Mouse (Mus musculus) urinary bladder, postnatal 25 days (tissue): ENCODE data around the gene Gdi1.

Source experiments
- DNase-seq: peaks from one replicate; pipeline ENCODE4 v3.0.0; 2022; ENCODE audit warnings: low spot score

Gdi1 gene

DNA sequence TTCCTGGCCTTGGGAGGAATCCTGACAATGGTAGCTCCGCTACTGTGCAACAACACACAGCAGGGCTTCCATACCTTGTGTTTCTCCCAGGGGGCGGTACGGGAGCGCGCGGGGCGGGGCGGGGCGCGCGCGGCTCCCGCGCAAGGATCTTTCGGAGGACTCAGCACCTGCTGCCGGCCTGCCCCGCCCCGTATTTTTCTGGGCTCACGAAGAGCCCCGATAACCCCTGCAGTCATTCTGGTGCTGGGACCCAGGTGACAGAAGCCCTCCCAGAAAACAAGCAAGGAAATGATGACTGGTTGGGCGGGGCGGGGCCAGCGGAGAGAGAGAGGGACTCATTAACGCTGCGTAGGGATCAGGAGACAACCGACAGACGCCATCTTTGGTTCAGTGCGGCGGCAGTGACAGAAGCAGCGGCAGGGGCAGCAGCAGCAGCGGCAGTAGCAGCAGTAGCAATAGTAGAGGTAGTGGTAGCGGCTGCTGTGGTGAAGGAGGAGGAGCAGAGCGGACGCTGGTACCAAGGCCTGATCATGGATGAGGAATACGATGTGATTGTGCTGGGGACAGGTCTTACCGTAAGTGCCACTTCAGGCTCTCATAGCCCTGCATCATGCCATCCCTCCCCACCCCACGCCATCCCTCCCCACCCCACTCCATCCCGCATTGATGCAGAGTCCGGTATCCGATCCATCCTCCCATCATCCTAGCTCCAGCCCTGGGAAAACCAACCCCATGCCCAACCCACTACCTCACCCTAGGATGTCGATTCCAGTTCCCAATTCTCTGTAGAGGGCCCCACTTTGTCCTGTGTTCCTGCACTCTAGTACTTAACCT lies at the start of gene Gdi1:
Gene Gdi1, plus strand, starts transcription at position 132 of the 834 bp plus-strand sequence.
- DNase-seq, result peak; percentile 63

DNA sequence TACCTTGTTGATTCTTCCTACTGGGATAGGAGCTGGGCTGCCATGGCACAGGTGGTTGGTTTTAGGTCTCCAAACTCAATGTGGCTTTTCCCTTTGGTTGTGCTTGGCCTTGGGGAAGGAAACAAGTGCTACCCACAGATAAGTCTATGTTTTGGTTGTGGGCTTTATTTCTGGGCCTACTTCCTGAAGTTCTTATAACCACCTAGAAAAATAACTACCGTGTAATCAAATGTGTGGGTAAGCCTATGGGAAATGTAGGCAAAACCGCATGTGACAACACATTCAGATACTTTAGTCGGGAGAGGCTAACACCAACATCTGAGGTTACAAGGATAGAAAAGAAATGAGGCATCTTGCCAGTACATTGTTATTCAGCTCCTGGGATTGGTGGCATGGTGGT lies 47.1 kb upstream of the Gdi1 start:
- no peak for DNase-seq

DNA sequence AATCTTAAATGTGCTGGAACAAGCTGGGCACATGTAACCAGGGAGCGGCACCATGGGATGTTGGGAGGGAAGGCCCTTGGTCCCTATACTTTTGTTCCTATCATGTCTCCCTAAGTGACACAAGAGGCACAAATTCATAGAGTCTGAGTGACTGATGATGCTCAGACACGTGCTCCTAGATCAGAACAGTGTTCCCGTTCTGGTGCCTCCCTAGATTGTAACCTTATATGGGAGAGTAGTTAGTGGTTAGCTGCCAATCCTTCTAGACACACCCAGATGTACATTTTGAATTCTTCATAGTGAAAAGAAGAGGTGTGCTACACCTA lies 35.1 kb upstream of the Gdi1 start:
- no peak for DNase-seq

DNA sequence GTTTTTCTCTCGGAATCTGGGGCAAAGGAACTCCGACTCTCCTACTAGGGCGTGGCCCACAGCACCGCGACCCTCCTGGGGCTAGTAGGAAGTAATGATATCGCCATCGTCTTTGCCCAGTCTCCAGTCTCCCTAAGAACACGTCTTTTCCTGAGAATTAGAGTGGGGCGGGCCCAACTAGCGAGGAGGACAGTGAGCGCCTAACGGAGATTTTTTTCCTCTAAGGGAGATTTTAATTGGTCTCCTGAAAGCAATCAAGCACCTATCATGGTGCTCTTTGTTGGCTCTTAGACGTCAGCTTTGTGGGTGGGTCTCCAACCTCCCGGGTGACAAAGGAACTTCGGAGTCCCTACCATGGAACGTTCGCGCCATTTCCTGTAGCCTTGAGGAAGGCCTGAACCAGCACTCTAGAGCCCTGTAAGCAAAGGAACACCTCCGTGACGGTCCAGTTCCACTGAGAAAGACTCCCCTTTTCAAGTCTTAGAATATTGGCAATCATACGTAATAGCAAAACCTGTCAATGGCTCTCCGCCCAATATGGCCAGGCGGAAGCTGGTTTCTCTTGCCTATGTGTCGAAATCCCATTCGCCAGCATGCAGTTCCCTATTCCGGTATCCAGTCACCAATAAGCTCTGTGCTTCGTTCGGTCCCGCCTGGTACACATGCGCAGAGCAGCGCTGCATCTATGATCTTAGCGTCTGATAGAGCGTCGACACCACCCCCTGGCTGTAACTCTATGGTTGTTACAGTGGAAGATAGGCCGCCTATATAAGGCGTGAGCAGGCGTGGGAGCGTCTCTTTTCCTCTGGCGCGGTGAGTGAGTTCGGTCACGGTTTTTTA lies 34.5 kb upstream of the Gdi1 start, which contains the start of gene Rpl10:
Gene Rpl10, plus strand, starts transcription at position 751 of the 840 bp plus-strand sequence.
- DNase-seq, result peak; percentile 71

DNA sequence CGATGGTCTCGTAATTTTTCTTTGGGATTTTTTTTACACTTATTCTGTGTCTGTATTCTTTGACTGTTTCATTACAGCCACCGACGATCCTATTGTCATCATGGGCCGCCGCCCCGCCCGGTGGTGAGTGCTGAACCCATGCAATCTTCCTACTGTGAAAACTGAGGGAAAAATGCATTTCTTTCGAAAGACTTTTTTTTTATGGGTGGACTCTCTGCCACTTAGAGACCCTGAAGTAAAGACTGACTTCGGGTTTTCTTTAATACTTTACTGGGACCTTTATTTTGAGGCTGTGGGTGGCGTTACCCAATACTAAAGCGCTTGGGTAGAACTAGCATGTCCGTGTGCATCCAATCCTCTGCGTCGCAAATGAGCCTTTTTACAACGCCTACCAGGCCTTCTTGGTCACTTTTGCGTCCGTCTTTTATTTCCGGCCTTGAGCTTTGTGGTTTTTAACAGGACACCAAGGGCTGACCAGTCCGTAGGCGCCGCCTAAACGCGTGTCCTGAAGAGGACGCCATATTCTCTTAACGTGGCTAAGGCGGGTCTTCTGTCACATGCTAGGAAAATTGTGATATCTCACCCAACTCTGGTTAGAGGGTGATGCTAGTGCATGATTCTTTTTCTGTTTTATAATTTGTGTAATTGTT lies 33.8 kb upstream of the Gdi1 start:
- peak; percentile 22 for DNase-seq

DNA sequence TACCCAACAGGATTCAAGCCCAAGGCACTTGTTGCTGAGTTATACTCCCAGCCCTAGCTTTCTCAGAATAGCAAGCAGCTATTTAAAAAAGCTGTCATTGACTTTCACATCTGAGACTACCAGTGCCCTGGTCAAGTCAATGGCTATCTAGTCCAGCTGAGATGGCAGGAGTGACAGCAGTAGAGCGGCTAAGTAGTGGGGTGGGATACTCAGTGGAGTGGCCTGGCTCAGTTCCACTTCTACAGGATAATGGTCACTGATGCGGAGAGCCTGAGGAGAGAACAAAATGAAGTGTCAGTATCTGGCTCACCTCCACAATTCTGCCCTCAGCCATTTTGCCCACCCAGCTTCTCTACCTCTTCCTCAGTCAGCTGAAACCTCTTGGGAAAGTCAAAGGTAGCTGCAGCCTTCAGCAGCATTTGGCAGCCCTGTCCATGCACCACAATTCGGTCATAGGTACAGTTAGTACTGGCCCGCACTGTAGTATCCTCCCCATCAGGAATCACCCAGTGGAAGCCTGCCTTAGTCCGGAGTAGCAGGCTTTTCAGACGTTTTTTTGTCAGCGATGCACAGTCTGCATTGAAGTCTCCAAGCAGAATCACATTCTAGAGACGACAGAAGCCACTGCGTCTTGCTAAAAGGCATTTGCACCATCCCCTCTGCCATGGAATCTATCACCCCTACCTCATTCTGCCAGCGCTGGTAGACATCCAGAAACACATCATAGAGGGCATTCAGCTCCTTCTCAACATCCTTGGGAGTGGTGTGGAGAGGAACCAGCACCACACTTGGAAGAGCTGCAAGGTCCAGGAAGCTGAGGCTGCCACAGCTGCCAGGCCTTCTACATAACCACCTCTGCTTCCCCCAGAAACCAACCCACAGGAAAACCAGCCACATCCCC lies 31.1 kb upstream of the Gdi1 start:
- no peak for DNase-seq

DNA sequence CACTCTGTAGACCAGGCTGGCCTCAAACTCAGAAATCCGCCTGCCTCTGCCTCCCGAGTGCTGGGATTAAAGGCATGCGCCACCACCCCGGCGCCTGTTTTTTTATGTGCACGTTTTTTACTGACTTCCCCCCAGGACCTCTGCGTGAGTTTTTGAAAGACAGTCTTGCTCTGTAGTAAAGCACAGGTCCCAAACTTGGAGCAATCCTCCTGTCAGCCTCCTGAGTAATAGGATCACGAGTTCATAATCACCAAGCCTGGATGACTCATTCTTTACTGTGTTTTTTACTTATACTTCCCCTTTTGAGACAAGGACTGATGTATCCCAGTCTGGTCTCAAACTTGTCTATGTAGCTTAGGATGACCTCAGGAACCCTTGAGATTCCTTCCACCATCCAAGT lies 26.9 kb upstream of the Gdi1 start:
- no peak for DNase-seq

DNA sequence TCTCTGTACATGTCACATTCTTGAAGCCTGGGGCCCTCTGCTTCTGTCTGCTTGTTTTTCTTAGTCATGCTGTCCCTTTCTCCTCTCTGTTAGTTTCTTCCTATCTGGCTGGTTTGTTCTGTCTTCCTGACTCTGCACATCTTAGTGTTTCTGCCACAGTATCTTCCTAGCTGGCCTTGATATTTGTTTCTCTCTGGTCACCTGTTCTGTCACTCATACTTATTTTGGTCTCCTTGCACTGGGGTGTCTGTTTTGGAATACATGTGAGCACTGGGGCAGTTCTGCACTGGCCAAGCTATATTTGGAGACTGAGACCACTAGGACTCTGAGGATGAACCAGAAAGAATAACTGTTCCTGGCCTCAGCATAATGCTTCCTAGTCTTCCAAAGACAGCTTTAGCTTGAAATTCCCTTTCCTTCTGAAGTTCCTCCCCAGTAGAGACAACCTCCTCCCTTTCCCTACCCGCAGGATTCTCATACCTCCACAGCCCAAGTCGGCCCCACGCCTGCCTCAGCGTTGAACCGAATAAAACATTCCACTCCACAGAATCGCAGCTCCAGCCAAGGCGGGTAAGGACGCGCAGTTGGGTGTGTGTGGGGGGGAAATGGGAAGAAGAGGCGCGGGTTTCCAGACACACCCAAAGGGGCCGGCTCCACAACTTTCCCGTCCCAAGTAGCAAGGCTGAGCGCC lies 23.6 kb upstream of the Gdi1 start:
- no peak for DNase-seq

DNA sequence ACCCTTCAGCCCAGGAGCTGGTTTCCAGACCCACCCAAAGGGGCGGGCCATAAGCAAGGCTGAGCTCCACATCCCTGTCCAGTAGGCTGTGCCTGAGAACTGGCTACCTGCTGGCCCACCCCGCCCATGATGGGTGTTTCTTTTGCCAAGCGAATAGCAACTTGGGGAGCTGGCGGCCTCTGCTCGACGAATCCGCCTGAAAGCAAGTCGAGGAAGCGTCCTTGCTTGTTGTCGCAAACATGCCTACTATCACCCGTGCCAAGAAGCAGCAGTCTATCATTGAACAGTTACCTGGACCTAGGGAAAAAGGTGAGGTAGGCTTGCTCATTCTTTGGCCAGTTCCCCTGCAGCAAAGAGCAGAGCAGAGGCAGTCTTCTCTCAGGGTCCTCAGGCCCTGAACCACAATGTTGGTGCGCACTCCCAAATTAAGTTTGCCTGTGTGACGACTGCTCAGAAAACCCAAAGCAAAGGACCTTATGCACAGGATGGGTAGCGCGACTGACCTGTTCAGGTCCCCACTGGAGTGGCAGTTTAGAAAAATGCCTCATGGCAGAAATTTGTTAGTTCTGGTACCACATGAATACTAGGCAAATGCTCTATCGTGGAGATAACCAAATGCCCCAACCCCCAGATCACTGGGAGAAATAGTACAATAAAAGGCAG lies 22.9 kb upstream of the Gdi1 start, which contains the start of the genes Taz and Dnase1l1:
Gene Taz, plus strand, starts transcription at position 181 of the 663 bp plus-strand sequence.
Gene Dnase1l1, minus strand, starts transcription at position 606 of the 663 bp plus-strand sequence.
- peak; percentile 52 for DNase-seq

DNA sequence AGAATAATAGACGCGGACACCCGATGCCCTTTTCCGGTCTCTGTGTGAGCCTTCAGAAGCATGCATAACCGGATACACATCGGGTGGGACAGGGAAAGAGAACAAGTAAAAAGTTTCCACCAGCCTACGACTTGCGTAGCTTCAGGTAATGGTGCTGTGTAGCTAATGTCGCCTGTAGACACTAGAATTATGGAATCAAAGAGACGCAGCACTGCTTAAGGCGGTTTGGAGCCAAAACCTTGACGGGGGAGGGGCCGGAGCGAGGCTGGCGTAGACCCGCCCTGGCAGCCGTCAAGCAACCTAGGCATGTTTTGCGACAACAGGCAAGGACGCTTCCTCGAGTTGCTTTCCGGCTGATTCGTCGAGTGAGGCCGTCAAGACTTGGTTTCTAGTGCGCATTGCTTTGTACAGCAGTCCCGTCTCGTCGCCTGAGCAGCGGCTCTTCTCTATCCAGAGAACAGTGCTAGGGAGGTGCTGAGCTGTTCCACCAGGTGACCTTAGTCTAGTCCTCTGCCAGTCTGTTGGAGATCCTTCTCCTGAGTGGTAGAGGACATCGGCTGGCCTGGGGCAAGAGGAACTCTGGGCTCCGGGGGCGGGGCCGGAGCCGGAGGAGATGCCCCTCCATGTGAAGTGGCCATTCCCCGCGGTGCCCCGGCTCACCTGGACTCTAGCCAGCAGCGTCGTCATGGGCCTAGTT lies 22.3 kb upstream of the Gdi1 start:
- peak; percentile 71 for DNase-seq

DNA sequence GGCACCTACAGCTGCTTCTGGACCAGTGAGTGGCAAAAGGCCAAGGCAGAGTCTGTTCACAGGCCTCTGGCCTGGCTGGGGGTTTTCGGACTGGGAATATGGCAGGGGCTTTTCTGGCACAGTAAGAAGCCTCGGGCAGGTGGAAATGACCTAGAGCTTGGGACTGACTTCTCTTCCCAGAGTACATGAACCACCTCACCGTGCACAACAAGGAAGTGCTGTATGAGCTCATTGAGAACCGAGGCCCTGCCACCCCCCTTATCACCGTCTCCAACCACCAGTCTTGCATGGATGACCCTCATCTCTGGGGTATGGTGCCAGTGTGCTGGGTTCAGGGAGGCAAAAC lies 21.7 kb upstream of the Gdi1 start:
- DNase-seq, result no peak

DNA sequence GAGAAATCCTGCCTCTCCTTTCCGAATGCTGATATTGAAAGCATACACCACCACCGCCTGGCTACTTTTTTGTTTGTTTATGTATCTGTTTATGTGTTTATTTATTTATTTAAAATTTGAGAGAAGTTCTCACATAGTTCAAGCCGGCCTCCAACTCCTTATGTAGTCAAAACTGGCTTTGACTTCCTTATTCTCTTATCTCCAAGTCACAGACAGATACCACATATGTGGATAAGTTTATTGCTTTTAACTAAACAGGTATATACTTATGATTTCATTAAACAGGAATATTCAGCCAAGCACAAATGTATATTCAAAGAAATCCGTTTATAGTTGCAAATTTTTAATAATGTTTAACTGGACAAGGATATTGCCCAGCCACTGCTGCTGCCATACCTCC lies 11.4 kb upstream of the Gdi1 start:
- DNase-seq, result no peak

DNA sequence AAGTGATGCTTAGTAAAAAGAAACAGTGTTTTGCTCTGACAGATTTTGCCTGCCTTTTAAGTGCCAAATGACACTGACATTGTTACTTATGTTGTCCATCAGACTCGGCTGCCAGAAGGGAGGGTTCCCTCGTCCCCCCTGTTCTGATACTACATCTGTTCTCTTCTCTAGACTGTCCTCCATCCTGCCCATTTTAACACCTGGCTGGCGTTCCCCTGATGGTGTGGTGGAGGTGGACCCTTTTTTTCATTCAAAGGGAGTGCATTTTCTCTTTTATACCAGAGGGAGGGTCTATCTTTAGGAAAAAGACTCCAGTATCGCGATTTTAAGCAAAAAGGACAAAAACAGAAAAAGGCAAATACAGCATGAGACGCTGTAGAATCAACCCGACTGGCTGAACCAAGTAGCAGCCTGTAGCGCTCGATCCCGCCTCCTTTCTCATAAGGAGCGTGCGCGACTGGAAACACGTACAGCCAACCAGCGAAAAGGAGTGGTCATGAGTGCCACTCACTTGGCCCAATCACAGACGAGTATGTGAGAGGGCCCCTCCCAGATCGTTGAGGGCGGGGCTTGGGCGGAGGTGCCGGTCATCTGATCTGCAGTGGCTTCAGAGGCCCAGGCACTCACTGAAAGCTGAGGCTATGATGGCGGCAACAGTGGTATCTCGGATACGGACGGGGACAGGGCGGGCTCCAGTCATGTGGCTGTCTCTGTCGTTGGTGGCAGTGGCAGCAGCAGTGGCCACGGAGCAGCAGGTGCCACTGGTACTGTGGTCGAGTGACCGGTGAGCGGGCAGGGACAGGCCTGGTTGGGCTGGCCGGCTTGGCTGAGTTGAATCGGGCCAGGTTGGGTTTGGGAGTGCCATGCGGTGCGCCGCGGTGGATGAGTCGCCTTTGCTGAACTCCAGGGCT lies 8.0 kb upstream of the Gdi1 start, which contains the start of gene Atp6ap1:
Gene Atp6ap1, plus strand, starts transcription at position 560 of the 911 bp plus-strand sequence.
- peak; percentile 80 for DNase-seq

DNA sequence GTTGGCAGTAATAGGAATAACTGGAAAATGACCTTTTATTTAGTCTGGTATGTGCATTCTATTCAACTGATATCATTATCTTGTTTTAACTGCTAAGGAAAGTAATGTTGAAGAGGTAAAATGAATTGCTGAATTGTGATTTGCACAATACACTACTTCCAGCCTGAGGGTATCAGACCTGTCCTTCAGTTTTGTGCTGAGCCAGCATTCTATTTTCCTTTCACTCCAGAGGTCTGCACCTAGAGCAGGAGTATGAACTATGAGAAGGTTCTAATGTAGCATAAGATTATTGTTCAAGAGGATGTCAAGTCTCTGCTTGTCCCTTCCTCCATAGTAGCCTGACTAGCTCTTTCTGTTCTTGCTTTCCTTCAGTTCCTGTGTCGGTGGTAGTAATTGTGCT lies 6.5 kb upstream of the Gdi1 start:
- DNase-seq, result no peak

DNA sequence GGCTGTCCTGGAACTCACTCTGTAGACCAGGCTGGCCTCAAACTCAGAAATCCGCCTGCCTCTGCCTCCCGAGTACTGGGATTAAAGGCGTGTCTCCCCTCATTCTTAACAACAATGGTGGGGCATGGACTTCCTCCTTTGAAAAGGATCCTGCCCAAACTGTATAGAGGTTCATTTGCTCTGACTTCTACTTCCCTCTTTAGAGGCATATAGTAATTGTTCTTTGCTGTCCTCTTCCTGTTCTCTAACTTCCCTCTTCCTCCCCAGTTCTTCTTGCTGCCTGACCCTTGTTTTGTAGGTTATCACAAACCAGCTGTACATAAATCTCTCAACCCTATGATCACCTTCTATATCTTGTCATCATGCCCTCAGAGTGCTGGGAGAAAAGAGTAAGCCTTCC lies 5.1 kb upstream of the Gdi1 start:
- DNase-seq, result no peak

DNA sequence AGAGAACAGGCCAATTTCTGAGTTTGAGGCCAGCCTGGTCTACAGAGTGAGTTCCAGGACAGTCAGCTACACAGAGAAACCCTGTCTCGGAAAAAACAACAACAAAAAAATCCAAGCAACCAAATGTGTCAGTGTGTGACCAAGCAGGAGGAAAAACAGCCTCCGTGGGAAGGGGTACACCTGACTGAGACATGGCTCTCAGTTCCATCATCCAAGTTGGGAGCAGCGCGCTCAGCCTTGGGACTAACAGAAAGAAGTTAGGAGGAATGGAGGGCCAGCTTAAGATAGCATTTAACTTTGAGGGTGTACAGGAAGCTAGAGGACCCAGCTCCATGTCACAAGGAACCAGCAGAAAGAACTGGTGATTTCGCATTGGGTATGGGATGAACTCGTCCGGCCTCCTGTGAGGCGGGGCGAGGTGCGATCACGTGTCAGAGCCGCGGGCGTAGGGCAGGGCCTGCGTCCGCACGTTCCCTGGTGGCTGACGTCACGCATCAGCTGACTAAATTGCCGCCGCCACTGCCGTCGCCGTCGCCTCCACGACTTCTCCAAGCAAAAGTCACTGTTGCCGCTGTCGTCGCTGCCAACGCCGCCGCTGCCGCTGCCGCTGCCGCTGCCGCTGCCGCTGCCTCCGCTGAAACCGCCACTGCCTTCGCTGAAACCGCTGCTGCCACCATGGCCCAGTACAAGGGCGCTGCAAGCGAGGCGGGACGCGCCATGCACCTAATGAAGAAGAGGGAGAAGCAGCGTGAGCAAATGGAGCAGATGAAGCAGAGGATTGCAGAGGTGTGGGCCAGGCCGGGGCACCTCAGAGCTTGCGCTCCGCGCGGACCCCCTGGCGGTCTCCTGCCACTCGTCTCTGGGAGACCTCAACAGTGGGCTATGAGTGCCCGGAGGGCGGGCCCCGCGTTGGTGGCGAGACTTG lies 8.0 kb downstream of the Gdi1 start, which contains the start of gene Fam50a:
Gene Fam50a, plus strand, starts transcription at position 494 of the 925 bp plus-strand sequence.
- DNase-seq, result peak; percentile 72

DNA sequence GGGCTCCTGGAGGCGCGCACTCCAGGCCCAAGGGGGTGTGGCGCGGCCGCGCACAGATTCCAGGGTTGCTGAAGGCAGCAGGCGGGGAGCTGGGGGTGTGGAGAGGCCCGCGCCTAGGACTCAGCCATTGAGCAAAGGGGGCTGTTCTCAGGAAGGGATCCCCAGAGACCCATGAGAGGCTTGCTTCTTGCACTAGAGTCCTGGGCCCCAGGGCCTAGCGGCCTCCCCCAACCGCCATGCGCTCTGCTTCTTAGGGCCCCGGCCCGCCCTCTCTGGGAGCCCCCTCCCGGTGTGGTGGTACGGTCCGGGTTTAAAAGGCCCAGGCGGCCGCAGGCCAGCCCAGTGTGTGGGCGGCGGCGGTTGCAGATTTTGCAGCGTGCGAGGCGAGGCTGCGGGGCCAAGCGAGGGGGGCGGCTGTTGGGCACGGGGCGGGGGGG lies 23.9 kb downstream of the Gdi1 start, which contains the start of gene Plxna3:
Gene Plxna3, plus strand, starts transcription at position 342 of the 437 bp plus-strand sequence.
- peak; percentile 63 for DNase-seq
